Mouse (Mus musculus) embryonic facial prominence, embryonic 14.5 days (tissue): Measurements from ENCODE around the gene Gm2381. TPM values are rescaled to one million over a fixed set of nuclear protein-coding genes. Genes with fewer than 3 reads are reported as not detected.
"Not testable (repeated sequence)": the region's sequence is repeated elsewhere in the genome, so short reads cannot be mapped to it uniquely, and the experiment has no call there.

Experiments used
- ATAC-seq: fragments of 200-750 bp; cut with Nextera tagmentation; 2 replicates; pipeline ENCODE4 v1.8.0; 2017; ENCODE audit warnings: low read depth, moderate number of reproducible peaks, moderate TSS enrichment
- DNase-seq: peaks from one replicate; pipeline ENCODE4 v3.0.0-alpha.2; 2015; ENCODE audit warnings: low spot score
- H3K27ac ChIP-seq: fragments of 300-500 bp; sonication (generic); replicated peaks from 2 replicates; pipeline ENCODE4 v1.5.1; 2014; ENCODE audit warnings: low read depth, mild to moderate bottlenecking, low read length, moderate library complexity
- H3K27me3 ChIP-seq: fragments of 300-500 bp; sonication (generic); replicated peaks from 2 replicates; pipeline ENCODE4 v1.6.1; 2014; ENCODE audit warnings: low read length; ENCODE audit not compliant: control insufficient read depth, insufficient read depth
- H3K36me3 ChIP-seq: fragments of 300-500 bp; sonication (generic); 2 replicates; pipeline ENCODE4 v1.6.1; 2014; ENCODE audit warnings: low read length, mixed read lengths; ENCODE audit not compliant: control insufficient read depth, insufficient read depth
- H3K4me1 ChIP-seq: fragments of 300-500 bp; sonication (generic); 2 replicates; pipeline ENCODE4 v1.6.1; 2014; ENCODE audit warnings: antibody characterized with exemption, low read length; ENCODE audit not compliant: control insufficient read depth, insufficient read depth
- H3K4me2 ChIP-seq: fragments of 300-500 bp; sonication (generic); 2 replicates; pipeline ENCODE4 v1.6.1; 2014; ENCODE audit warnings: low read depth, mild to moderate bottlenecking, low read length, moderate library complexity, mixed read lengths
- H3K4me3 ChIP-seq: fragments of 300-500 bp; sonication (generic); 2 replicates; pipeline ENCODE4 v1.5.1; 2014; ENCODE audit warnings: low read depth, mild to moderate bottlenecking, low read length
- H3K9ac ChIP-seq: fragments of 300-500 bp; sonication (generic); 2 replicates; pipeline ENCODE4 v1.6.1; 2014; ENCODE audit warnings: low read depth, mild to moderate bottlenecking, low read length, moderate library complexity, mixed read lengths
- H3K9me3 ChIP-seq: fragments of 300-500 bp; sonication (generic); 2 replicates; pipeline ENCODE4 v1.6.1; 2016; ENCODE audit warnings: low read length; ENCODE audit not compliant: control insufficient read depth
- WGBS: fragments of 180-500 bp; shearing (Covaris S2); extraction: QIAGEN DNeasy Blood & Tissue Kit; methylation state at CpG from one replicate; pipeline ENCODE4 v1.1.7; 2014; 5-methylcytosine and 5-hydroxymethylcytosine counted together
- polyA plus RNA-seq: library from polyadenylated mRNA; unstranded; fragments of >200 nt; fragmentation: Nextera tagmentation; extraction: Ambion mirVana; gene quantifications from 2 replicates; pipeline ENCODE4 v1.2.1, GENCODE M21; 2014

Gene Gm2381
- not detected in 2 replicates for polyA plus RNA-seq

DNA sequence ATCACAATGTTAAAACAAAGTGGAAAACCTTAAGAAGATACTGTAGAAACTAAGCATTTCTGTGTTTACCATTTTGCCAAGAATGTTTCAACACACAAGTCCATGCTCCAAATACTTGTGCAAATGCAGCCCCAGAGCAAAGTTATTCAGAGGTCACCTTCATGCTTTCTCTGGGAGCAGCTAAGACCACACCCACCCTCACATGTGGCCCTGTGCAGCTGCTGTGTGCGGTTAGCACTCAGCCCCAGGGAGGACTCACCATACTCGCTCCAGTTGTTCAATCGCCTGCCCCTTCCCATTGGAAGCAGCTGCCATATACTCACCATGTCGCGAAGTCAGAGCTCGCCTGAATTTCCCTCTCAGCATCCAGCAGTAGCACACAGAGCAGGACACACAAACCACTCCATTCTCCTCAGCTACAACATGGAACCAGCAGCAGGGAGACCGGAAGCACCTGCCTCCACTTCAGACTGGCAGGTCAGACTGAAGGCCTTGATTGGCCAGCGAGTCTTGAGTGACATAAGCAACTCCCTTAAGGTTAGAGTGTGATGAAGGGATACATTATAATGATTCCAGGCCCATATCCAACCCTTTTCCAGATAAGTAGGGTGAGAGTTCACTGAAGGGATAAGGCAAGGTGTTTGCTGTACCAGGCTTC is at the start of gene Gm2381:
Gene Gm2381 (minus strand): TSS at position 434 of the 658 bp plus-strand sequence.
- H3K9me3 ChIP-seq, DNase-seq, H3K36me3 ChIP-seq, H3K27me3 ChIP-seq, H3K9ac ChIP-seq, H3K4me1 ChIP-seq, ATAC-seq, H3K4me2 ChIP-seq, H3K4me3 ChIP-seq, H3K27ac ChIP-seq: not testable (repeated sequence)
- 82% methylated on average over 8 of the region's 8 CpGs for WGBS

DNA sequence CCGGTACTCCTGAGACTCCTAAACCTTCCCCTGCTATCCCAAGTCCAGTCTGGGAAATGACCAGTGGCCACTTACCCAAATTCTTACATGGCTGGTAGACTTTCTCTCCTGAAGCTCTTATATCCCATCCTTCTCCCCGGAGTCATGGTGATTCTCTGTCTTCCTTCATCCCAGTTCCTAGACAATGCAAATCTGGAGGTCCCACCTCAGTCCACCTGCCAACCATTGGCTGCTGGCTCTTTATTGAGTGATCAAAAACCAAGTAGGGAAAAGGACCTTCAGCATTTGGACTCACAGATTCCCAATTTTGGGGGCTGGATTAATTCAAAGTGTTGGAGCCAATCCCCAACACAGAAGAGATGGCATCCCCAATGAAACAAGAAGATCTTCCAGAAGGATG is 31.0 kb upstream of the Gm2381 start:
- H3K27ac ChIP-seq, H3K9me3 ChIP-seq, DNase-seq, H3K36me3 ChIP-seq, H3K4me3 ChIP-seq, H3K4me2 ChIP-seq, ATAC-seq, H3K27me3 ChIP-seq, H3K4me1 ChIP-seq, H3K9ac ChIP-seq: not testable (repeated sequence)
- 85% methylated on average over 2 of the region's 2 CpGs for WGBS

- H3K9me3 ChIP-seq, result peaks cover 6% of the 10 kb centered on the region; the same call in 1 of the 2 replicates
- ATAC-seq, result no peak
- no peak for DNase-seq
- no peak overlapping the region for H3K4me3 ChIP-seq
- H3K27ac ChIP-seq, result no peak overlapping the region
- 54% methylated on average over 22 of the region's 23 CpGs for WGBS
- H3K27me3 ChIP-seq, result no peaks in the 10 kb centered on the region
- no peak overlapping the region for H3K4me2 ChIP-seq
- H3K9ac ChIP-seq, result no peak overlapping the region
- no peaks in the 10 kb centered on the region for H3K36me3 ChIP-seq
- H3K4me1 ChIP-seq, result no peaks in the 10 kb centered on the region
Observed at GRCm38 (mm10) chr7:42878090-42878489, 11.1 kb upstream of the Gm2381 start.

DNA sequence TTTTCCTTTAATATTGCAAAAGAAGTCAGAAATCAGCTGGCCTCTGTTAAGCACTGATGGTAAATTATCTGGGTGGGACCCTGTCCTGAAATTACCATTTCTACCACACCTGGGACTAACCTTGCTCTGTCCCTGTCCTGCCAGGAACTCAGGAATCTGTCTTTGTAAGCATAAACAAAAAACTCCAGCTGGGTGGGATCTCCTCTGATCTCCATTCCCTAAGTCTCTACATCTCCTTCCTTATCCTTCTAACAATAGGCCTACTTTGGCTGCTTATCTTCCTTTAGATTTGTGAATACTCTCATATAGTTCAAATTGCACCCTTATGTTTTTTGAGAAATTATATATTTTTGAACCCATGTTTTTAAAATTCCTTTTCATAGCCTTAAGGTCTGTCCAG is 28.7 kb downstream of the Gm2381 start:
- not testable (repeated sequence) for H3K4me1 ChIP-seq, H3K4me2 ChIP-seq, H3K4me3 ChIP-seq, ATAC-seq, DNase-seq, H3K27ac ChIP-seq, H3K36me3 ChIP-seq, H3K9me3 ChIP-seq, H3K9ac ChIP-seq, H3K27me3 ChIP-seq

- H3K4me1 ChIP-seq, result no peaks in the 10 kb centered on the region
- DNase-seq (no peak), ATAC-seq (no peak)
- no peaks in the 10 kb centered on the region for H3K36me3 ChIP-seq
- no peak overlapping the region for H3K27ac ChIP-seq
- 75% methylated on average over 3 of the region's 3 CpGs for WGBS
- no peak overlapping the region for H3K9ac ChIP-seq
- no peak overlapping the region for H3K4me3 ChIP-seq
- no peaks in the 10 kb centered on the region for H3K27me3 ChIP-seq
- H3K4me2 ChIP-seq, result no peak overlapping the region
- H3K9me3 ChIP-seq, result 0 out of 2 replicates have a peak, but pooled peaks cover 2% of the 10 kb centered on the region
Observed at GRCm38 (mm10) chr7:42832221-42832620, 34.8 kb downstream of the Gm2381 start.

- not testable (repeated sequence) for H3K27ac ChIP-seq, H3K9ac ChIP-seq, H3K9me3 ChIP-seq, H3K4me3 ChIP-seq, H3K4me1 ChIP-seq, H3K36me3 ChIP-seq, ATAC-seq, DNase-seq, H3K27me3 ChIP-seq, H3K4me2 ChIP-seq
- WGBS, result no CpG with 5 or more reads among the region's 1 CpGs
Observed at GRCm38 (mm10) chr7:42793425-42793824, 73.6 kb downstream of the Gm2381 start, which contains the start of gene Vmn2r62. TSS of gene Vmn2r62 (minus strand) at chr7:42793525.

Other genes with a start within 250 kb of the Gm2381 start
- gene Zfp976, start 224.6 kb downstream of the Gm2381 start, polyA plus RNA-seq, result 0.99 and 1.2 TPM in 2 replicates
- 6.5 and 7.1 TPM in 2 replicates for gene Zfp975, start 174.5 kb downstream of the Gm2381 start, polyA plus RNA-seq
- not detected in 2 replicates for gene Gm17067, start 140.2 kb downstream of the Gm2381 start, polyA plus RNA-seq
- gene Vmn2r62, start 73.7 kb downstream of the Gm2381 start, polyA plus RNA-seq, result not detected in 2 replicates
- gene Vmn2r63, start 66.6 kb upstream of the Gm2381 start, polyA plus RNA-seq, result not detected in 2 replicates
- gene Gm9268, start 151.5 kb upstream of the Gm2381 start, polyA plus RNA-seq, result not detected in 2 replicates
- not detected in 2 replicates for gene Zfp936, start 247.0 kb upstream of the Gm2381 start, polyA plus RNA-seq